Comparison of ENCODE assay signal across 8 mouse cellular contexts in genomic region chr3:52029661-52030081, GRCm38 (mm10).
DNase-seq lines count a peak whose midpoint lies in the region; ATAC-seq and TF ChIP-seq lines count a peak whose summit lies in the region.

No protein-coding gene starts in this region.

- H3K27me3 ChIP-seq in heart, embryonic 15.5 days, result no peaks in the 10 kb centered on the region
- H3K27me3 ChIP-seq in midbrain, embryonic 16.5 days (ENCODE audit: control insufficient read depth, insufficient read depth, low read depth, low read length), result no peaks in the 10 kb centered on the region; the same call in 1 of the 2 replicates

- intact Hi-C loops in left cerebral cortex, postnatal 10 days (cut with DNase I), result loop anchor here (5.0 kb wide), 2 partner anchors 73 to 168 kb away; no protein-coding TSS in a partner anchor

- peak; percentile 79 for ATAC-seq in frontal cortex, adult (ENCODE audit: low TSS enrichment)
- ATAC-seq in heart, embryonic 15.5 days (replicated peaks; ENCODE audit: insufficient number of reproducible peaks, insufficient read depth, low FRiP score, low read depth), result peak; percentile 60
- ATAC-seq in megakaryocyte, adult 5-6 weeks (ENCODE audit: poor library complexity, severe bottlenecking), result peak; percentile 77
- ATAC-seq in midbrain, embryonic 16.5 days, result no peak

- peak overlapping the region; percentile 39; the same call in 1 of the 2 replicates for H3K27ac ChIP-seq in heart, embryonic 15.5 days
- H3K27ac ChIP-seq in midbrain, embryonic 16.5 days (ENCODE audit: low read length), result no peak overlapping the region

- peak overlapping the region; percentile 62 for H3K4me2 ChIP-seq in heart, embryonic 15.5 days
- no peak overlapping the region for H3K4me2 ChIP-seq in midbrain, embryonic 16.5 days (ENCODE audit: low read length)

- no peaks in the 10 kb centered on the region for H3K9me3 ChIP-seq in heart, embryonic 15.5 days (replicated peaks)
- no peaks in the 10 kb centered on the region for H3K9me3 ChIP-seq in midbrain, embryonic 16.5 days (replicated peaks; ENCODE audit: control insufficient read depth, low read length, poor library complexity, severe bottlenecking)

- WGBS in heart, embryonic 15.5 days, result 24% methylated on average over 12 of the region's 12 CpGs
- 54% methylated on average over 12 of the region's 12 CpGs for WGBS in midbrain, embryonic 16.5 days

- H3K9ac ChIP-seq in heart, embryonic 15.5 days, result no peak overlapping the region
- H3K9ac ChIP-seq in midbrain, embryonic 16.5 days (ENCODE audit: low read depth, low read length), result no peak overlapping the region

- TF ChIP-seq CTCF in brain, embryonic 14.5 days (IDR thresholded peaks at IDR 0.05; ENCODE audit: borderline replicate concordance, extremely low read depth, insufficient read depth, insufficient read length), result no peak

- TF ChIP-seq POLR2A in brain, embryonic 14.5 days (IDR thresholded peaks at IDR 0.05; ENCODE audit: borderline replicate concordance, extremely low read depth, insufficient read depth, insufficient read length, poor library complexity, severe bottlenecking), result no peak

- H3K36me3 ChIP-seq in heart, embryonic 15.5 days, result no peaks in the 10 kb centered on the region
- no peaks in the 10 kb centered on the region for H3K36me3 ChIP-seq in midbrain, embryonic 16.5 days (ENCODE audit: control insufficient read depth, insufficient read depth, low read length)

- peak overlapping the region; percentile 40 for H3K4me3 ChIP-seq in heart, embryonic 15.5 days
- H3K4me3 ChIP-seq in midbrain, embryonic 16.5 days (ENCODE audit: low read depth, low read length), result no peak overlapping the region

- DNase-seq in frontal cortex, postnatal 25 days (ENCODE audit: low spot score in 2 of 2), result no peak
- peak; percentile 55 for DNase-seq in brain, embryonic 14.5 days (ENCODE audit: low read depth)
- peak; percentile 58 to 71 for DNase-seq in left cerebral cortex, postnatal 10 days (ENCODE audit: extremely low spot score in 1 of 2, low spot score in 2 of 2)
- peak; percentile 40 to 50 for DNase-seq in thymus, postnatal 36 days

- peaks cover 19% of the 10 kb centered on the region for H3K4me1 ChIP-seq in heart, embryonic 15.5 days (replicated peaks)
- peaks cover 11% of the 10 kb centered on the region; the same call in 1 of the 2 replicates for H3K4me1 ChIP-seq in midbrain, embryonic 16.5 days (ENCODE audit: control insufficient read depth, insufficient read depth, low read length)

Comparison
In these comparisons a context has a peak if more than half of its experiments do, and no peak if none do; other contexts are left out.
1. DNase-seq: peak in brain, embryonic 14.5 days (single experiment), left cerebral cortex, postnatal 10 days (2 of 2) and thymus, postnatal 36 days (2 of 2); none in frontal cortex, postnatal 25 days (0 of 2).